Mouse (Mus musculus) CH12.LX (cell line): ENCODE measurements around the gene Shisa4.

Source experiments
- CTCF ChIP-seq, 2 experiments: IDR thresholded peaks in 1 of 2; conservative IDR thresholded peaks in 1 of 2; 2 replicates each; pipeline ENCODE4 v1.5.1; 2011 to 2012; ENCODE audit warnings: low read depth in 2 of 2, low read length in 2 of 2, improper control_type of control experiment in 1 of 2, inconsistent platforms in 1 of 2, mild to moderate bottlenecking in 1 of 2, moderate library complexity in 1 of 2
- E2F4 ChIP-seq: IDR thresholded peaks from 2 replicates; pipeline ENCODE4 v1.6.1; 2011; ENCODE audit warnings: low read depth, low read length, improper control_type of control experiment; ENCODE audit not compliant: insufficient replicate concordance
- EP300 ChIP-seq: IDR thresholded peaks from 2 replicates; pipeline ENCODE4 v1.6.1; 2011; ENCODE audit warnings: low read length, improper control_type of control experiment
- MAFK ChIP-seq: IDR thresholded peaks from 2 replicates; pipeline ENCODE4 v1.6.1; 2011; ENCODE audit warnings: low read length, improper control_type of control experiment; ENCODE audit not compliant: insufficient replicate concordance
- MXI1 ChIP-seq: IDR thresholded peaks from 2 replicates; pipeline ENCODE4 v1.6.1; 2011; ENCODE audit warnings: mild to moderate bottlenecking, low read depth, low read length, improper control_type of control experiment
- NELFE ChIP-seq: IDR thresholded peaks from 2 replicates; pipeline ENCODE4 v1.6.1; 2011; ENCODE audit warnings: low read depth, low read length, improper control_type of control experiment
- POLR2A ChIP-seq: IDR thresholded peaks from 2 replicates; pipeline ENCODE4 v1.6.1; 2011; ENCODE audit warnings: low read depth, mild to moderate bottlenecking, improper control_type of control experiment, low read length
- RAD21 ChIP-seq: IDR thresholded peaks from 2 replicates; pipeline ENCODE4 v1.6.1; 2011; ENCODE audit warnings: low read depth, mild to moderate bottlenecking, low read length, improper control_type of control experiment, moderate library complexity
- RCOR1 ChIP-seq: conservative IDR thresholded peaks from 2 replicates; pipeline ENCODE4 v1.6.1; 2012; ENCODE audit warnings: low read depth, mild to moderate bottlenecking, inconsistent platforms, low read length, improper control_type of control experiment
- SIN3A ChIP-seq: IDR thresholded peaks from 2 replicates; pipeline ENCODE4 v1.6.1; 2012; ENCODE audit warnings: low read length, improper control_type of control experiment, inconsistent platforms
- TBP ChIP-seq: conservative IDR thresholded peaks from 2 replicates; pipeline ENCODE4 v1.6.1; 2011; ENCODE audit warnings: low read depth, low read length, improper control_type of control experiment
- TCF12 ChIP-seq: IDR thresholded peaks from 2 replicates; pipeline ENCODE4 v1.6.1; 2014; ENCODE audit warnings: low read depth, mild to moderate bottlenecking, inconsistent platforms, low read length, improper control_type of control experiment
- ZC3H11A ChIP-seq: IDR thresholded peaks from 2 replicates; pipeline ENCODE4 v1.6.1; 2012; ENCODE audit warnings: low read depth, mild to moderate bottlenecking, inconsistent platforms, low read length, improper control_type of control experiment

DNA sequence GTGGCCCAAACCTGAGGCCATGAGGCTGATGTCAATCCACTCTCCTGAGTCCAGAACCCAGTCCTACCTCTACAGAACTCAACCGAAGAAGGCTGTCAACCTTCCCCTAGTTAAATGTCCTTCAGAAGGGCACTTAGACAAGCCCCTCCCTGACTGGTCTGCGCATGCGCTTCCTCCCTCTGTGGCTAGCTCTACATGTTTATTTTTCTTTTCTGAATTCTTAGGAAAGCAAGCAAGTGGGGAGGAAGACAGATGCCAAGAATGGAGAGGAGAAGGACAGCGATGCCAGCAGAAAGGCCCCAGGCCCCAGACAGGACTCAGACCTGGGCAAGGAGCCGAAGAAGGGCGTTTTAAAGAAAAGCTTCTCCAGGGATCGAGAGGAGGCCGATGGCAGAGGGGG is 11.6 kb downstream of the Shisa4 start:
- TF ChIP-seq RAD21 = no peak
- TF ChIP-seq EP300 = no peak
- no peak for TF ChIP-seq ZC3H11A
- TF ChIP-seq MAFK = no peak
- TF ChIP-seq CTCF (conservative IDR thresholded peaks at IDR 0.05 in 1 of 2, IDR thresholded peaks at IDR 0.05 in 1 of 2; ENCODE audit: low read depth in 2 of 2, low read length in 2 of 2) = no peak
- TF ChIP-seq MXI1 = no peak
- no peak for TF ChIP-seq E2F4
- no peak for TF ChIP-seq POLR2A
- no peak for TF ChIP-seq NELFE
- no peak for TF ChIP-seq TCF12
- TF ChIP-seq TBP = no peak
- no peak for TF ChIP-seq RCOR1
- no peak for TF ChIP-seq SIN3A
